Mouse (Mus musculus) ES-Bruce4 (cell line): Measurements from ENCODE around the gene Eif2b1.

Source experiments
- CTCF ChIP-seq: IDR thresholded peaks from one replicate; pipeline ENCODE4 v1.8.1; 2011; ENCODE audit warnings: low read depth, low read length
- EP300 ChIP-seq: IDR thresholded peaks from 2 replicates; pipeline ENCODE4 v1.6.1; 2011; ENCODE audit warnings: low read depth, low read length; ENCODE audit not compliant: insufficient read depth
- POLR2A ChIP-seq: IDR thresholded peaks from one replicate; pipeline ENCODE4 v1.8.1; 2011; ENCODE audit warnings: low read length; ENCODE audit not compliant: insufficient read depth

GRCm38 (mm10) chr5:124540905-124541601, 37.9 kb downstream of the Eif2b1 start:
- no peak for TF ChIP-seq POLR2A
- TF ChIP-seq CTCF, result no peak
- TF ChIP-seq EP300, result no peak
